Comparison of ENCODE assay signal across 14 mouse cellular contexts in genomic region chr5:67534056-67534455, GRCm38 (mm10).
DNase-seq lines count a peak whose midpoint lies in the region; TF ChIP-seq lines count a peak whose summit lies in the region.
"Had no signal": no experiment of that assay in that cellular context is flagged by ENCODE, and none has a peak within 500 bp of the region (broad histone marks: within the 10 kb centered on the region; RNA-seq: fewer than 3 reads in every experiment).

No protein-coding gene starts in this region.

- no peak overlapping the region for H3K9ac ChIP-seq in heart, adult 2 months (ENCODE audit: low read depth, low read length)
- H3K9ac ChIP-seq: embryonic facial prominence, embryonic 13.5 days had no signal

- H3K79me2 ChIP-seq in heart, adult 2 months (replicated peaks; ENCODE audit: control insufficient read depth, insufficient read depth, low read length): no peaks in the 10 kb centered on the region

- H3K27ac ChIP-seq in heart, adult 2 months: no peak overlapping the region
- H3K27ac ChIP-seq in layer of hippocampus, adult 2 months: no peak overlapping the region
- H3K27ac ChIP-seq: embryonic facial prominence, embryonic 13.5 days had no signal

- H3K36me3 ChIP-seq in heart, adult 2 months (ENCODE audit: control insufficient read depth, insufficient read depth, low read length): no peaks in the 10 kb centered on the region
- H3K36me3 ChIP-seq: embryonic facial prominence, embryonic 13.5 days had no signal

- TF ChIP-seq POLR2A in heart, adult 2 months (IDR thresholded peaks at IDR 0.05; ENCODE audit: insufficient read depth, low read depth, low read length): no peak

- H3K4me3 ChIP-seq in heart, adult 2 months: no peak overlapping the region
- no peak overlapping the region for H3K4me3 ChIP-seq in layer of hippocampus, adult 2 months
- H3K4me3 ChIP-seq: embryonic facial prominence, embryonic 13.5 days; myocyte had no signal

- intact Hi-C loops in heart, adult 2 months (cut with DNase I): loop anchor here (5.0 kb wide), 1 partner anchor 73 kb away; the partner anchor contains the start of gene Shisa3
- intact Hi-C loops in heart, postnatal 36 days (cut with DNase I): loop anchor here (5.0 to 10.0 kb wide), 4 partner anchors 73 to 478 kb away; partner anchors contain the start of genes Atp8a1 and Shisa3

- DNase-seq in heart, adult 2 months: no peak
- no peak for DNase-seq in heart, postnatal 36 days
- no peak for DNase-seq in layer of hippocampus, adult 2 months (ENCODE audit: low spot score in 2 of 2)
- no peak for DNase-seq in layer of hippocampus, postnatal 14 days (ENCODE audit: low spot score in 2 of 2)
- peak; percentile 28 for DNase-seq in A20 (ENCODE audit: low read depth, low spot score)
- peak; percentile 18 for DNase-seq in ZHBTc4 (ENCODE audit: low read depth, low spot score)
- DNase-seq in Muller cell, postnatal 12 days (ENCODE audit: inconsistent ontology term): no peak
- DNase-seq in spleen, adult 18-20 months: no peak
- DNase-seq: adrenal gland, adult 8-10 months; cerebellum, adult 8-10 months; left cerebral cortex, postnatal 4 days; right cerebral cortex, postnatal 25 days had no signal

- no peaks in the 10 kb centered on the region for H3K4me1 ChIP-seq in heart, adult 2 months (ENCODE audit: control insufficient read depth, insufficient read depth, low read length)

- no peaks in the 10 kb centered on the region for H3K27me3 ChIP-seq in heart, adult 2 months (ENCODE audit: control insufficient read depth, insufficient read depth, low read length)

- 86% methylated on average over 7 of the region's 7 CpGs for WGBS in heart, adult 2 months

- TF ChIP-seq EP300 in heart, adult 2 months (IDR thresholded peaks at IDR 0.05; ENCODE audit: insufficient read depth, low read depth, low read length): no peak

- peak; percentile 54 for TF ChIP-seq CTCF in heart, adult 2 months (IDR thresholded peaks at IDR 0.05)
- peak; percentile 73 for TF ChIP-seq CTCF in layer of hippocampus, adult 2 months (conservative IDR thresholded peaks at IDR 0.05)

Comparison
In these comparisons a context has a peak if more than half of its experiments do, and no peak if none do; other contexts are left out.
1. DNase-seq: peak in A20 (single experiment) and ZHBTc4 (single experiment); none in heart, adult 2 months (0 of 2), heart, postnatal 36 days (0 of 2), layer of hippocampus, adult 2 months (0 of 2), layer of hippocampus, postnatal 14 days (0 of 2), Muller cell, postnatal 12 days (single experiment) and spleen, adult 18-20 months (0 of 2).